Mouse (Mus musculus): ENCODE data around the gene Vax1.

GRCm38 (mm10) chr19:59127424-59127823 is 42.4 kb downstream of the Vax1 start:
- TF ChIP-seq CTCF (IDR thresholded peaks at IDR 0.05; ENCODE audit: extremely low read depth, insufficient read depth, low read length) (no peak), POLR2A (IDR thresholded peaks at IDR 0.05; ENCODE audit: extremely low read depth, insufficient read depth, low read length) (no peak)

Measured in cortical plate, adult 2 months (tissue).